Mouse (Mus musculus): ENCODE results near the gene Slc8a1.

Slc8a1 gene

DNA sequence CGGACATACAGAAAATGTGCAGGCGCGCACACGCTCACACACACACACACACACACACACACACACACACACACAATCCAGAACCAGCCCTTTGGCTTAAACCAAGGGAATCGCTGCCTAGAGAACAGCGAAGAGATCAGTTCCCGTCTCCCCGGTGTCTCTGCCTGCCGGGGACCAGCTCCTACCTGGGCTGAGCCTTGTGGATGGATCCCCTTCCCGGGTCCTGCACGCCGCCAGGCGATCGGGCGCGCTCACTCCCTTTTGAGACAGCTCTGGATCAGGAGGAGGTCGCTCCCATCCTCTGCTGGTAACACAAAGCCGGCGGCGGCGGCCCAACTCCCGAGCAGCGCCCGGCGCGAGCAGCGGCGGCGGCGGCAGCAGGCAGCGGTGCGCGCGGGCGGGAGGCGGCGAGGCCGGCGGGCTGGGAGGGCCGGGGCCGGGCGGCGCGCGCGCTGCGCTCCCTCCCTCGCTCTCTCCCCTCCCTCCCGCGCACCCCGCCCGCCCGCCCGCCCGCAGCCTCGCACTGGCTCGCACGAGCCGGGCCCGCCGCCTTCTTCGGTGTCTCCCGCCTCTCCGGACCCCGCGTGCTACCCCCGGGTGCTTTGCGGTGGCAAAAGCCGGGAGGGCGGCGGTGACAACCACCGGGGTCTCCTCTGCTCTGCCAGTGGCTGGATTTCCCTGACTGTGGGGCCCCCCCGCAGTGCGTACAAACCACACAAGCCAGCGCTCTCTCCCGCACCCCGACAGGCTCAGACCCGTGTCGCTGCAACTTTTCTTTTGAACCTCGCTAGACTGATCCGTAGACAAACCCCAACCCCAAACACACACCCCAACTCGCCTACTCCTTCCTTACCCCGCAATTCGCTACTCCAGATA lies 68.1 kb downstream of the Slc8a1 start:
- DNase-seq (ENCODE audit: low spot score in 2 of 2), result no peak

- no peak for DNase-seq (ENCODE audit: low spot score in 2 of 2)
These were observed 68.9 kb downstream of the Slc8a1 start for GRCm38 (mm10) chr17:81669062-81669815.

DNA sequence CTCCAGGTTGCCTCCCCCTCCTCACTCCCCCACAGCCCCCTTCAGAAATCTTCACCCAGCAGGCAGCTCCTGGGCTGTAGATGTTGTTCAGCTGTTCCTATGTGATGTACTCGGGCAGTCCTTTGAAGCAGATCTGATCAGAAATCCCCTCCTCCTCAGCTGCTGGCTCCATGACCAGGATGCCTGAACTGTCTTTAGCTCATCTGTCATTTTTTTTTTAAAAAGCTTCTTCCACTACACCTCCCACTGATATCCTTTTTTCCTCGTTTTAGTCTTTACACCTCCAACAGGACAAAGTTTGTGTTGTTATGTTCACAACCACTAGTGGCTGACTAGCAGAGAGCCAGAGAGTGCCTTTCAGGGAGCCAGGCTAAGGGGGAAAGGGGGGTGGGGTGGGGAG lies 69.7 kb downstream of the Slc8a1 start:
- no peak for DNase-seq (ENCODE audit: low spot score in 2 of 2)

- DNase-seq (ENCODE audit: low spot score in 2 of 2), result no peak
These were observed 70.2 kb downstream of the Slc8a1 start for GRCm38 (mm10) chr17:81667935-81668334.

DNA sequence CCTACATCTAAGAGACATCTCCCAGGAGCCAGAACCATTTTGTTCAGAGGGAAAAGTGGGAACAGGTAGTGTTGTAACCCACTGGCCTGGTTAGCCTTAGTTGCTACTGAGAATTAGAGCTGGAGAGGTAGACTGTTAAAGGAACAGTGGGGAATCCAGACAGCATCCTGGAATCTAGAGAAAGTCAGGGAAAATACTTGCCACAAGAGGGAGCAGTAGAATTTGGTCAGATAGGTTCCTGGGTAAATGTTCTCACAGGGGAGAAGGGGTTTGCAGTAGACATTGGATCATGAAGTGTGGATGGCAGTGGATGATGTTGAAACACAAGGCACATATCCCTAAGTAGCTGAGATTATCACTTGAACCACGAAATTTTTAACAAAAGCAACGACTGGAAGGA lies 71.6 kb downstream of the Slc8a1 start:
- DNase-seq (ENCODE audit: low spot score in 2 of 2), result no peak

GRCm38 (mm10) chr17:81664916-81665315 lies 73.3 kb downstream of the Slc8a1 start:
- DNase-seq (ENCODE audit: low spot score in 2 of 2), result no peak

DNA sequence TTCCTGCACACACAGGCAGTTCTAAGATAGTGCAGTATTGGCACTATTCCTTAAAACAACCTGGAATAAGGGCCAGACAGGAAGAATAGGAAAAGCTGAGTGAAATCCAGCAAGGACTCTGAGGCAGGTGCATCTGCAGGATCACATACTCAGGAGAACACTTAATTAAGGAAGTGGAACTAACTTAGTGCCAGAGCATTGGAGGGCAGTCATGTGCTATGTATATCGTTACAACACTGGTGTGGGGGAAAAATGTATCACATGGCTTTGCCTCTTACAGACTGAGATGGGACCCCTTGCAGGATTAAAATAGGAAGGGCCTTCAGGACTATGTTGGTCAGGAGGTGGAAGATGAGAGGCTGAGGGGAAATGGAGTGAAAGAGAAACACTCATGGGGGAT lies 80.3 kb downstream of the Slc8a1 start:
- DNase-seq (ENCODE audit: low spot score in 2 of 2), result no peak

- DNase-seq (ENCODE audit: low spot score in 2 of 2), result no peak
These were observed 83.6 kb downstream of the Slc8a1 start for GRCm38 (mm10) chr17:81654548-81654947.

- no peak for DNase-seq (ENCODE audit: low spot score in 2 of 2)
These were observed 85.2 kb downstream of the Slc8a1 start for GRCm38 (mm10) chr17:81652958-81653357.

DNA sequence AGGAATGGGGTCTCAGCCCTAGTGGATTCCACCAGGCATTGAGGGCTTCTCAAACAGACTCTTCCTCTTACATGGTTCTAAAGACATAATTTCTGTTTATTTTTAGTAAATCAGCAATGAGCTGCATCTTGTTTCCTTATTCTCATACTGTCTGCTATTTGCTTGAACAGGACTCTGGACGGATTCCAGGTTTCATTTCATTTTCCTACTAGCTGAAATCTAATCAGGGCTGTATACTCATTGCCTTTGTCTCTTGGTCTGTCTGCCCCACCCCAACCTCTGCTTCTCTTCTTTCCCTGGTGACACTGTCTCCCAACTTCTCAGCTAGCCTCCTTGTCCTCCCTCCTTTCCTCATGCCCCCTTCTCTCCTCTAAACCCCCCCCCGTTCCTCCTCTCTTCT lies 101.4 kb downstream of the Slc8a1 start:
- no peak for DNase-seq (ENCODE audit: low spot score in 2 of 2)

- no peak for DNase-seq (ENCODE audit: low spot score in 2 of 2)
These were observed 107.7 kb downstream of the Slc8a1 start for GRCm38 (mm10) chr17:81630471-81630870.

DNA sequence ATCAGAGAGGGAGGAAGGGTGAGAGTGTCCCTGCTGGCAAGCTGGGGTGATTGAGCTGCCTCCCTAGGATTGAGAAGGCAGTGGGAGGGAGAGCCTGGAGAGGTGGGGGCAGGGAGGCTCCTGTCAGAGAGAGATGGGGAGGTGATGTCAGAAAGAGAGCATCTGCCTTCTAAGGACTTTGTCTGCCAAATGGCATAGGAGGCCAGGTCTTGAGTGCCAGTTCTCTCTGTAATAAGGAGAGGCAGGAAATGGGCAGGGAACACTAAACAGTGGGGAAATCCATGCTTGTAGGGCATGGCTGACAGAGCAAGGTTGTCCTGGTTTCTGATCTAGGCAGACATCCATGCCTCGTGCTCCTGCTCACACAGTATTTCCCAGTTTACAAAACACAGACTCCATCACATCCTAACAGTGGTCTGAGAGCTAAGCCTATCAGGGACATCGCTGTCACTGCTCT lies 117.0 kb downstream of the Slc8a1 start:
- no peak for DNase-seq (ENCODE audit: low spot score in 2 of 2)

DNA sequence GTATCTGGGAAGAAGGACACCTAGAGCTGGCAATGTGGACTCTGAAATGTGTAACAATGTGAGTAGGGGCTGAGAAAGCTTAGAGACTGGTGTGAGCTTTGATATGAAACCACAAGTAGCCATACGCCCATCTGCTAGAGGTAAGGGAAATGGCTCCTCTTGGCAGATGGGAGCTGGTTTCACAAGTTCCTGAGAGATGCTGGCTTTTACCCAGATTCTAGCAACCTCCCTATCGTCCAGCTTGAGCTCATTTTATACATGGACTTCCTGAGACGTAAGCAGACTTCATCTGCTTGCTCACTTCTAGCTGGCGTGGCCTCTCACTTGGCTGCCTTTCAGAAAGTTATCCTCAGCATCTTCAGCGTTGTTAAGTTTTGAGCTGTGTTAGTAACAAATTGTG lies 119.7 kb downstream of the Slc8a1 start:
- DNase-seq (ENCODE audit: low spot score in 2 of 2), result no peak

DNA sequence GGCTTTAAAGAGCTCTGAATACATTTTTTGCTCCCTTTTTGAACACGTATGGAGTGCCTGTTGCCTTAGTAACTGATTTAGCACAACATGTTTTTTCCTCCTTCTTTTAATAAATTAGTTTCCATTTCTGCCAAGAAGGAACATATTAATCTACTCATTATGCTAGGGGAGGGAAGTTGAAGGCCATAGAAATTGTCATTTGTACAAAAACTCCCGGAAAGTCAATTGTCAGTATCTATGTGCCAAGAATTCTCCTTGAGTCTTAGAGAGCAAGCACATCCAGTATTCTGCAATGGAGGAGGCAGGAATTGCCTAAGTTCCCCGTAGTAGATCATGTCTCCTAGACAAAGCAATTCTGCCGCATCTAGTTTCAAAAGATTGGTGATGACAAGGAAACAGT lies 121.9 kb downstream of the Slc8a1 start:
- DNase-seq (ENCODE audit: low spot score in 2 of 2), result no peak

DNA sequence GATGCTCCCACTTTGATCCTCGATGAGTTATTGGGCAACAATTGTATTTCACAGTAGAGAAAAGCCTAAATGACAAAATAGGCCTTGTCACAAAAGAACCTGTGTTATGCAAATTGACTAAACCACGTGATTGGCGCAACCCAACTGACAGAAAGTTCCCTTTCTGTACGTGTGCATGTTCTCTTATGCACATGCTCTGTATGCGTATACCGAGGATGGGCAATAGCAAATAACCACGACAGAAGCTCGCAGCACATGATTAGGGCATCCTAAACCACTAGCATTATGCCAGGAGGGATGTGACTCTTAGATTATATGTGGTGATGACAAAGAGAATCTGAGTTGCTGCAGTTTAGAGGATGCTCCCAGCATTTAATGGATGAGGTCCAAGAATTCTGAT lies 122.8 kb downstream of the Slc8a1 start:
- no peak for DNase-seq (ENCODE audit: low spot score in 2 of 2)

- no peak for DNase-seq (ENCODE audit: low spot score in 2 of 2)
These were observed 130.7 kb downstream of the Slc8a1 start for GRCm38 (mm10) chr17:81607515-81607914.

DNA sequence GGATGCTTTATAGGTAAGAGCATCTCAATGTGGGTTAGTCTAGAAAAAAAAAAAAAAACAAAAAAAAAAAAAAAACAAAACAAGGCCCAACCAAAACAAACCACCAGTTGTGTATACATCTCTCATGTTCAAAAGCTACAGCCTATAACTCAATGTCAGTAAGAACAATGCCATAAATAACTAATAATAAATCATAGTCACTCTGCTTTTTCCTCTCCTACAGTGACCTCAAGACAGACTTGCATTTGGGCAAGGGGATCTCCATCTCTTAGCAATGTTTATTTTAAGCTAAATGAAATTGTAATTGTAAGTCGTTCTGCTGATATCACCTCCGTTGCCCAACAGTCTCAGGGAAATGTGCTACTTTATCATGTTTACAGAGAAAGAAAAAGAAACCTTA lies 132.1 kb downstream of the Slc8a1 start:
- no peak for DNase-seq (ENCODE audit: low spot score in 2 of 2)

GRCm38 (mm10) chr17:81605219-81605660 lies 132.9 kb downstream of the Slc8a1 start:
- DNase-seq (ENCODE audit: low spot score in 2 of 2), result no peak

GRCm38 (mm10) chr17:81599072-81599471 lies 139.1 kb downstream of the Slc8a1 start:
- DNase-seq (ENCODE audit: low spot score in 2 of 2), result no peak

DNA sequence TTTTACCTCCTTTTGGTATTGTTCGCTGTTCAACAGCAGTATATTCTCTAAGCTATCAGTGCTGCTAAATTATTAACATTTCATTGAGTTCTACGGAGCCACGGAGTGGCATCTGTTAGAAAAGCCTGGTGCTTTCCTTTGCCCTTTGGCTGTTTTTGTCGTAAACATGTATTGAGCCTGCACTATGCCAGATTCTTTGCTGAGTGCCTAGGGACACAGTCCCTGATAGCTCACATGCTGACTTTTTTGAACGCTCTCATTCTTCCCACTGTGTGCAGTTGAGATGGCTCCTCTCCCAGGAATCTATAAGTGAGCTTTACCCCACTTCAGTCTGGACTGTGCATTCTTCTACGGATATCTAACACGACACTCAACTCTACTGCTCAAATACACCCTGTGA lies 148.4 kb downstream of the Slc8a1 start:
- no peak for DNase-seq (ENCODE audit: low spot score in 2 of 2)

- no peak for DNase-seq (ENCODE audit: low spot score in 2 of 2)
These were observed 151.4 kb downstream of the Slc8a1 start for GRCm38 (mm10) chr17:81586759-81587158.

- DNase-seq (ENCODE audit: low spot score in 2 of 2), result no peak
These were observed 158.3 kb downstream of the Slc8a1 start for GRCm38 (mm10) chr17:81579728-81580425.
